Mouse (Mus musculus) colon, adult 2 months (tissue): Measurements from ENCODE around the gene Map2k7. TPM values are rescaled to one million over a fixed set of nuclear protein-coding genes. Genes with fewer than 3 reads are reported as not detected.

Source experiments
- polyA plus RNA-seq: library from polyadenylated mRNA; depleted of rRNA; stranded (reverse); fragments of >200 nt; gene quantifications from 2 replicates; pipeline ENCODE4 v1.2.3, GENCODE M21; 2012; rRNA removed

The Map2k7 gene
- polyA plus RNA-seq: 31.5 and 42.3 TPM in 2 replicates

GRCm38 (mm10) chr8:4238434-4239192, at the start of gene Map2k7, which contains the start of gene Gm49320:
Map2k7 (plus strand) TSS chr8:4238740.
Gm49320 (plus strand) TSS chr8:4238865.

GRCm38 (mm10) chr8:4216791-4217621, 21.5 kb upstream of the Map2k7 start, which contains the start of gene Prr36:
Prr36 (minus strand) TSS chr8:4217459.

DNA sequence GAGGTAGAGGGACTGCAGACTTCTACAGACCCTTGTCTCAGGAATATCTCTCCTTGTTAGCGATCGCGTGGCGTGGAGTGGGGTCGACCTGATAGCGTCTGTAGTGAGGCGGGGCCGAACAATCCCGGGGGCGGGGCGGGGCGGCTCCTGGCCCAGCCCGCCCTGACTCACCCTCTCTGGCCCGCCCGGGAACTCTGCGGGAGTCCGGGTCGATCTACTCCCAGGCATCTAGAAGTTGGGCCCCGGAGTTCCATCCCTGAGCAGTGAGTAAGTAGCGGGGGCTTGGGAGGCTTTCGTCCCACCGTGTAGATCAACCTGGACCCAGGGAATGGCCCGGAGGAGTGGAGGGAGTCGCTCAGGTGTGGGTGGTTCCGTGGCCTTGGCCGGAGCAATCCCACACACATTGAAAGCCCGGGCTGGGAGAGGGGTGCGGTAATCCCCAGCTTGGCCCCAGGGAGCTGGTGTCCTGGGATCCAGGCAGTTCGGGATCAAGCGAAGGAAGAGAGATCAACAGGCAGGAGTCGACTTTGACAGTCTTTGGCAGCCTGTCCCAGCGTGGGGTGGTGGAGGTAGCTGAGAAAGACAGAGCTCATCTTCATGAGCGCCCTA, 11.7 kb upstream of the Map2k7 start, which contains the start of gene Lrrc8e:
Gene Lrrc8e, plus strand, starts transcription at position 89 of the 609 bp plus-strand sequence.

DNA sequence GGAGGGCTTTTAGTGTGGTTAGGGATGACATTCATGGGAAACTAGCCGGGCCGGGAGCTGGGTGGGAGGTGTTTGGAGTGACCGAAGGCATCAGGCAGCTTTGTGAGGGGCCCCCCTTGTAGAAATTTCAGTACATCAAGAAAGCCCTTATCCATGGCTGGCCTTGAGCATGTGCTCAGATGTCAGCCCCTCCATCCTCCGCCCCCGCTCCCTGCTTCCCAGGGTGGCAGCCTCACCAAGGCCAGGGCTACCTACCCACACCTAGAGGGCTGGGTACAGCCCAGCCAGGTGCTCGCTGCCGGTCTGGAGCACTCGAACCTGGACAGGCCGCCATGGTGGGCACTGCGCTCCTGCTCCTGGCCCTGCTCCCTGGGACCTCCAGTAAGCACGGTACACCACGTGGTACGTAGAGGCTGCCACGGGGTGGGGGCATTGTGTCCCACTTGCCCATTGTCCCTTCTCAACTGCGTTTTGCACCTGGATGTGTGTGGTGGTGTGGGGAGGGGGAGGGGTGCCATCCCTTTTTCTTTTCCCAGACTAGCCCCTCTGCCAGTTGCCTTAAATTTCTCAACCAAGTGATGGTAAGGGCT, 9.5 kb downstream of the Map2k7 start, which contains the start of gene Tgfbr3l:
Gene Tgfbr3l, plus strand, starts transcription at position 264 of the 590 bp plus-strand sequence.

DNA sequence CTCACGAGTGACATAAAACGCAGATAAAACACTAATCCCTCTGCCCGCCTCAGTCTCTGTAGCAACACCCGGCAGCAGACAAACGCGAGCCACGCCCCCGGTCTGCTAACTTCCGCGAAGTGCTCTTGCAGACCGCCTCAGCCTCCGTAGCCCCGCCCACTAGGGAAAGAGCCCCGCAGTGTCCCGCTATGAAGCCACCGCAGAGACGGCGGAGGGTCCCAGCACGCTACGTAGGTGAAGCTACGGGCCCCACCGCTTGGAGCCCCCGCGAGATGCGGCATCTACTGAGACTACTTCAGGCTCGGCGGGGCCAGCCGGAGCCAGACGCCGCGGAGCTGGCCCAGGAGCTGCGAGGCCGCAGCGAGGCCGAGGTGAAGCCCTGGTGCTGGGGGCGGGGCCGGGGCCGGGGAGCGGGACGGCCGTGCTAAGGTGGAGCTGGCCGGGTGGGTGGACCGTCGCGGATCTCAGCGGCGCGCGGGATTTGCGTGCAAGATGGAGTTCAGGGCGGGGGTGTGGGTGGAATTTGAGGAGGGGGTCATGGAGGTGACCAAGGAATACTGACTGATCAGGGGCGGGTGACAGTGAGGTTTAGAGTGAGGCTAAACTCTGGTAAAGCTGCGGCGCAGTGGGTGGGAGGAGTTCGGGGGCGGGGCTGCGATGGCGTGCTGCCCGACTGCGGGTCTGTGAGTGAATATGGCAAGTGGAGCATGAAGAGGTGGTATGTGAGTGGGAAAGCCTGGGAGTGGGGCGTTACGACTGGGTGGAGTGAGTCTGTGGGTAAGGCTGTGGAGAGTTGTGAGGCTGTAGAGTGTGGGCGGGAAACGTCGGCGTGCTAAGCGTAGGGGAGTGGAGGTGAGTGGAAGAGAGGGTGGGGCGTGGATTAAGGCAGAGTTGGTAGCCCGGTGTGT, 14.6 kb downstream of the Map2k7 start, which contains the start of gene Snapc2:
Gene Snapc2, plus strand, starts transcription at position 147 of the 908 bp plus-strand sequence.

GRCm38 (mm10) chr8:4259125-4259804, 20.7 kb downstream of the Map2k7 start, which contains the start of gene Ctxn1:
Ctxn1 (minus strand) TSS chr8:4259274.

DNA sequence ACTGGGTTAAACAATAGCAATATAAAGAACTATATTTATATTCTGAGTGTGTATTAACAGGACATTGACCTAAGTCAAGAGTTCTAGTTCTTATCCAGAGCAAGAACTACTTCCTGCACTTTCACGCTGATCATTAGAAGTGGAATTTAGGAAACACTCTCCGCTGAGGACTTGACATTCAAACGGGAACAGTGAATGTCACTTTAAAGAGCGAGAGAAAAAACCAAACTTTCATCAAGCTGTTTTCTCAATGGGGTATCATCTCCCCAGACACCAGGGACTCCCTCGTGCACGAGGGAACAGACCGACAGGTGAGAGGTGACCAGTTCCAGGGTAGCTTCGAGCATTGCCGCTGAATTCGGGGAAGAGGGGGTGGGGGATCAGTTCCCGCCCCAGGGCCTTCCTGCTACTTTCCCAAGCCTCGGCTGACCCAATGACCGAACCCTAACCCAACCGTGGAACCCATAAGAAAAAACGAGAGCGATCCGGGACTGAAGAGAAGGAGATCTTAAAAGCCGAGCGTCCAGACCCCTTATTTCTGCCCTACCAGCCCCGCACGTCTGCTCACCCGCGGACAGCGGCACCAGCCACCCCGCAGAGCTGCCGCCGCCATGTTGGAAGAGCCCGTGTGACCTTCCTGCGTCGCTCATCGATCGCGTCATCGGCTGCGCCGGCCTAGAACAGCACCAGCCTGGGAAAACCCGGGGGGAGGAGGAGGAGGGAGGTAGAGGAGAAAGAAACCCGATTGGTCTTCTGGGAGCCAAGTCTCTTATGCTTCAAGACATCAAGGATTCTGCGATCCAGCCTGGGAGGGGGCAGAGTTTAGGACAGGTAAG, 37.0 kb downstream of the Map2k7 start, which contains the start of gene Timm44:
Gene Timm44, minus strand, starts transcription at position 639 of the 836 bp plus-strand sequence.

Other genes with a start within 250 kb of the Map2k7 start
- gene Cd209f, start 132.9 kb upstream of the Map2k7 start, polyA plus RNA-seq: 0.89 and 4.1 TPM in 2 replicates
- gene Cd209g, start 104.6 kb upstream of the Map2k7 start, polyA plus RNA-seq: 3.0 and 3.8 TPM in 2 replicates
- gene Evi5l, start 72.2 kb upstream of the Map2k7 start, polyA plus RNA-seq: 16.9 and 18.5 TPM in 2 replicates
- 0.51 and 2.1 TPM in 2 replicates for gene Prr36, start 21.3 kb upstream of the Map2k7 start, polyA plus RNA-seq
- 4.3 and 8.4 TPM in 2 replicates for gene Lrrc8e, start 11.9 kb upstream of the Map2k7 start, polyA plus RNA-seq
- 1.3 and 2.4 TPM in 2 replicates for gene Gm49320, start 125 bp downstream of the Map2k7 start, polyA plus RNA-seq
- gene Tgfbr3l, start 9.5 kb downstream of the Map2k7 start, polyA plus RNA-seq: 34.6 and 89.3 TPM in 2 replicates
- 36.8 and 36.9 TPM in 2 replicates for gene Snapc2, start 14.3 kb downstream of the Map2k7 start, polyA plus RNA-seq
- gene Ctxn1, start 20.5 kb downstream of the Map2k7 start, polyA plus RNA-seq: 26.2 and 39.8 TPM in 2 replicates
- gene Timm44, start 37.2 kb downstream of the Map2k7 start, polyA plus RNA-seq: 63.2 and 73.9 TPM in 2 replicates
- 2.9 and 4.3 TPM in 2 replicates for gene Ccl25, start 86.5 kb downstream of the Map2k7 start, polyA plus RNA-seq
- gene Elavl1, start 86.7 kb downstream of the Map2k7 start, polyA plus RNA-seq: 25.2 and 28.0 TPM in 2 replicates